Mouse (Mus musculus) liver, postnatal 0 days (tissue): ENCODE data around the gene Smbd1. TPM values are rescaled to one million over a fixed set of nuclear protein-coding genes. Genes with fewer than 3 reads are reported as not detected.

ENCODE experiments used
- ATAC-seq: fragments of 200-750 bp; cut with Nextera tagmentation; 2 replicates; pipeline ENCODE4 v1.8.0; 2017; ENCODE audit warnings: mild to moderate bottlenecking, moderate library complexity
- DNase-seq: peaks from one replicate; pipeline ENCODE4 v3.0.0-alpha.2; 2016
- H3K27ac ChIP-seq: fragments of 300-500 bp; sonication (generic); 2 replicates; pipeline ENCODE4 v1.5.1; 2014; ENCODE audit warnings: antibody characterized with exemption, moderate library complexity, mild to moderate bottlenecking, low read depth
- H3K27me3 ChIP-seq: fragments of 300-500 bp; sonication (generic); 2 replicates; pipeline ENCODE4 v1.6.1; 2014; ENCODE audit warnings: low read length, control low read depth, mixed read lengths; ENCODE audit not compliant: insufficient read depth
- H3K36me3 ChIP-seq: fragments of 300-500 bp; sonication (generic); replicated peaks from 2 replicates; pipeline ENCODE4 v1.6.1; 2014; ENCODE audit warnings: mild to moderate bottlenecking, control low read depth, low read length, moderate library complexity, mixed read lengths; ENCODE audit not compliant: insufficient read depth
- H3K4me1 ChIP-seq: fragments of 300-500 bp; sonication (generic); 2 replicates; pipeline ENCODE4 v1.6.1; 2014; ENCODE audit warnings: antibody characterized with exemption, mild to moderate bottlenecking, control low read depth; ENCODE audit not compliant: insufficient read depth
- H3K4me2 ChIP-seq: fragments of 300-500 bp; sonication (generic); 2 replicates; pipeline ENCODE4 v1.6.1; 2014; ENCODE audit warnings: low read depth, mild to moderate bottlenecking, low read length, moderate library complexity, mixed read lengths
- H3K4me3 ChIP-seq: fragments of 300-500 bp; sonication (generic); 2 replicates; pipeline ENCODE4 v1.5.1; 2014; ENCODE audit warnings: low read depth, low read length
- H3K9ac ChIP-seq: fragments of 300-500 bp; sonication (generic); replicated peaks from 2 replicates; pipeline ENCODE4 v1.6.1; 2014; ENCODE audit warnings: mild to moderate bottlenecking, moderate library complexity
- H3K9me3 ChIP-seq: fragments of 300-500 bp; sonication (generic); 2 replicates; pipeline ENCODE4 v1.6.1; 2016; ENCODE audit warnings: mild to moderate bottlenecking, control low read depth, low read length, mixed read lengths
- CTCF ChIP-seq: sonication (generic); IDR thresholded peaks from 2 replicates; pipeline ENCODE4 v1.5.1; 2016; ENCODE audit warnings: antibody characterized with exemption, low read depth
- EP300 ChIP-seq: IDR thresholded peaks from 2 replicates; pipeline ENCODE4 v1.6.1; 2016; ENCODE audit warnings: antibody characterized with exemption, low read depth, mild to moderate bottlenecking
- WGBS: fragments of 180-500 bp; shearing (Covaris S2); extraction: QIAGEN DNeasy Blood & Tissue Kit; methylation state at CpG from one replicate; pipeline ENCODE4 v1.1.7; 2014; ENCODE audit not compliant: insufficient replicate concordance; 5-methylcytosine and 5-hydroxymethylcytosine counted together
- polyA plus RNA-seq: library from polyadenylated mRNA; unstranded; fragments of >200 nt; fragmentation: Nextera tagmentation; extraction: Ambion mirVana; gene quantifications from 2 replicates; pipeline ENCODE4 v1.2.1, GENCODE M21; 2015

Smbd1 gene
- polyA plus RNA-seq, 1 experiment from 2014 or later = not detected

- no peak overlapping the region for H3K9ac ChIP-seq
- no peak overlapping the region for H3K4me3 ChIP-seq
- H3K9me3 ChIP-seq = no peaks in the 10 kb centered on the region
- H3K27me3 ChIP-seq = no peaks in the 10 kb centered on the region
- no peak overlapping the region for H3K27ac ChIP-seq
- H3K36me3 ChIP-seq = peaks cover 32% of the 10 kb centered on the region
- ATAC-seq = no peak
- H3K4me1 ChIP-seq = 0 out of 2 replicates have a peak, but pooled peaks cover 3% of the 10 kb centered on the region
- 92% methylated on average over 13 of the region's 13 CpGs for WGBS
- H3K4me2 ChIP-seq = no peak overlapping the region
- TF ChIP-seq EP300 = no peak
- TF ChIP-seq CTCF = no peak
- no peak for DNase-seq
Measured at GRCm38 (mm10) chr16:32824061-32824460, 13.8 kb upstream of the Smbd1 start.

- H3K9me3 ChIP-seq = no peaks in the 10 kb centered on the region
- H3K4me1 ChIP-seq = 0 out of 2 replicates have a peak, but pooled peaks cover 3% of the 10 kb centered on the region
- no peak overlapping the region for H3K27ac ChIP-seq
- H3K9ac ChIP-seq = no peak overlapping the region
- ATAC-seq (no peak), DNase-seq (no peak)
- H3K4me3 ChIP-seq = no peak overlapping the region
- H3K4me2 ChIP-seq = no peak overlapping the region
- H3K36me3 ChIP-seq = peaks cover 28% of the 10 kb centered on the region
- H3K27me3 ChIP-seq = no peaks in the 10 kb centered on the region
- TF ChIP-seq CTCF = no peak
- no peak for TF ChIP-seq EP300
- WGBS = 79% methylated on average over 8 of the region's 8 CpGs
Measured at GRCm38 (mm10) chr16:32823487-32823886, 13.2 kb upstream of the Smbd1 start.

GRCm38 (mm10) chr16:32822881-32823280, 12.6 kb upstream of the Smbd1 start:
- ATAC-seq (no peak), DNase-seq (no peak)
- 0 out of 2 replicates have a peak, but pooled peaks cover 3% of the 10 kb centered on the region for H3K4me1 ChIP-seq
- H3K4me2 ChIP-seq = no peak overlapping the region
- no peaks in the 10 kb centered on the region for H3K27me3 ChIP-seq
- H3K36me3 ChIP-seq = peaks cover 27% of the 10 kb centered on the region
- 62% methylated on average over 5 of the region's 5 CpGs for WGBS
- TF ChIP-seq EP300 (no peak), CTCF (no peak)
- H3K4me3 ChIP-seq = no peak overlapping the region
- H3K9me3 ChIP-seq = no peaks in the 10 kb centered on the region
- no peak overlapping the region for H3K9ac ChIP-seq
- no peak overlapping the region for H3K27ac ChIP-seq

- Histone ChIP-seq H3K9me3 (no peaks in the 10 kb centered on the region), H3K4me1 (0 out of 2 replicates have a peak, but pooled peaks cover 3% of the 10 kb centered on the region), H3K27me3 (no peaks in the 10 kb centered on the region), H3K27ac (no peak overlapping the region), H3K9ac (no peak overlapping the region), H3K4me2 (no peak overlapping the region), H3K4me3 (no peak overlapping the region), H3K36me3 (peaks cover 27% of the 10 kb centered on the region)
- ATAC-seq = no peak
- no peak for DNase-seq
- no peak for TF ChIP-seq CTCF
- TF ChIP-seq EP300 = no peak
- WGBS = 39% methylated on average over 6 of the region's 6 CpGs
Measured at GRCm38 (mm10) chr16:32822450-32822827, 12.2 kb upstream of the Smbd1 start.

GRCm38 (mm10) chr16:32821772-32822449, 11.6 kb upstream of the Smbd1 start:
- peaks cover 22% of the 10 kb centered on the region for H3K36me3 ChIP-seq
- H3K4me3 ChIP-seq = no peak overlapping the region
- TF ChIP-seq EP300 (no peak), CTCF (no peak)
- H3K9ac ChIP-seq = no peak overlapping the region
- H3K27me3 ChIP-seq = no peaks in the 10 kb centered on the region
- H3K9me3 ChIP-seq = no peaks in the 10 kb centered on the region
- WGBS = 68% methylated on average over 10 of the region's 10 CpGs
- 0 out of 2 replicates have a peak, but pooled peaks cover 3% of the 10 kb centered on the region for H3K4me1 ChIP-seq
- no peak for ATAC-seq
- H3K4me2 ChIP-seq = no peak overlapping the region
- DNase-seq = no peak
- H3K27ac ChIP-seq = no peak overlapping the region

- TF ChIP-seq CTCF (no peak), EP300 (no peak)
- ATAC-seq (no peak), DNase-seq (no peak)
- Histone ChIP-seq H3K4me3 (no peak overlapping the region), H3K4me2 (no peak overlapping the region), H3K27ac (no peak overlapping the region), H3K9ac (no peak overlapping the region), H3K36me3 (peaks cover 2% of the 10 kb centered on the region; the same call in 1 of the 2 replicates), H3K27me3 (no peaks in the 10 kb centered on the region), H3K9me3 (no peaks in the 10 kb centered on the region), H3K4me1 (peaks cover 11% of the 10 kb centered on the region; the same call in 1 of the 2 replicates)
- 83% methylated on average over 5 of the region's 5 CpGs for WGBS
Measured at GRCm38 (mm10) chr16:32818441-32818840, 8.2 kb upstream of the Smbd1 start.
